Mouse (Mus musculus): Measurements from ENCODE around the gene Tbx4. TPM values are rescaled to one million over a fixed set of nuclear protein-coding genes. Genes with fewer than 3 reads are reported as not detected.

The Tbx4 gene
- polyA plus RNA-seq, 1 experiment from 2014 or later: 0.05 TPM

DNA sequence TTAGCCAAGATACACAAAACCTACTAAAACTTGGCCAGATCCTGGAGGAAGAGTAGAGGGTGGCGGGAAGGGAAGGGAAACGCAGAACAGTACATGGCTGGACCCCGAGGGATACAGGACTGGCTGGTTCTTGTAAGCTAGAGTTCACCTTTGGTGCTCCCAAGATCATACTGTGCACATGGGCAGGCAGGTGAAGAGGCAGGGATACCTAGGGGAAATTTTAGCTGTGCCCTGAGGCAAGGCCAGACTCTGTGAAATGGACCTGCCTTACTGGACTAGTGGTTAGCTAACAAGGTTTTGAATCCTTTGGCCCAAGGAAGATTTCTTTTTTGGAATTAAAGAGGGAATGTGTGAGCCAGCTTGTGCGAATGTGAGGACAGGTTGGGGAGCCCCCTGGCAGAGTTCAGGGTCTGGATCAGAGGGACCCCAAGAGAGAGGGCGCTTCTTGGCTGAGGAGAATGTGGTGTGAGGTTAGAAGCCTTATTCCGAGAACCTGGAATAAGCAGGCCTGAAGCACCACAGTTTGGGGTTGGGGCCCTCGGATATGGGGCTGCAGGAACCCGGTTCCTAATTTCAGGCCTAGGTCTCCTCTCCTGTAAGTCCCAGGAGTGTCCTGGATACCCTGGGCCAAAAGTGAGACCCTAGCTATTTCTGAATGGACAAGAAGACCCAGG, 3.0 kb downstream of the Tbx4 start:
- Histone ChIP-seq H3K27ac (replicated peaks) (no peak overlapping the region), H3K4me2 (replicated peaks; ENCODE audit: low read depth) (no peak overlapping the region), H3K36me3 (ENCODE audit: control insufficient read depth, insufficient read depth, low read length) (no peaks in the 10 kb centered on the region), H3K4me1 (replicated peaks; ENCODE audit: control insufficient read depth, insufficient read depth) (no peaks in the 10 kb centered on the region), H3K9ac (ENCODE audit: low read length) (no peak overlapping the region), H3K4me3 (ENCODE audit: low read depth, low read length) (0 out of 2 replicates have a peak overlapping the region, but pooled peaks have one; percentile 4), H3K9me3 (ENCODE audit: control insufficient read depth, low read length) (no peaks in the 10 kb centered on the region), H3K27me3 (ENCODE audit: control insufficient read depth, insufficient read depth, low read length) (peaks cover 55% of the 10 kb centered on the region)
- DNase-seq (ENCODE audit: low spot score) (no peak), ATAC-seq (ENCODE audit: low FRiP score, low TSS enrichment) (no peak)
- TF ChIP-seq EP300 (optimal IDR thresholded peaks at IDR 0.05): no peak
- no peak for TF ChIP-seq CTCF (IDR thresholded peaks at IDR 0.05; ENCODE audit: low read depth)
- 62% methylated on average over 8 of the region's 8 CpGs for WGBS

DNA sequence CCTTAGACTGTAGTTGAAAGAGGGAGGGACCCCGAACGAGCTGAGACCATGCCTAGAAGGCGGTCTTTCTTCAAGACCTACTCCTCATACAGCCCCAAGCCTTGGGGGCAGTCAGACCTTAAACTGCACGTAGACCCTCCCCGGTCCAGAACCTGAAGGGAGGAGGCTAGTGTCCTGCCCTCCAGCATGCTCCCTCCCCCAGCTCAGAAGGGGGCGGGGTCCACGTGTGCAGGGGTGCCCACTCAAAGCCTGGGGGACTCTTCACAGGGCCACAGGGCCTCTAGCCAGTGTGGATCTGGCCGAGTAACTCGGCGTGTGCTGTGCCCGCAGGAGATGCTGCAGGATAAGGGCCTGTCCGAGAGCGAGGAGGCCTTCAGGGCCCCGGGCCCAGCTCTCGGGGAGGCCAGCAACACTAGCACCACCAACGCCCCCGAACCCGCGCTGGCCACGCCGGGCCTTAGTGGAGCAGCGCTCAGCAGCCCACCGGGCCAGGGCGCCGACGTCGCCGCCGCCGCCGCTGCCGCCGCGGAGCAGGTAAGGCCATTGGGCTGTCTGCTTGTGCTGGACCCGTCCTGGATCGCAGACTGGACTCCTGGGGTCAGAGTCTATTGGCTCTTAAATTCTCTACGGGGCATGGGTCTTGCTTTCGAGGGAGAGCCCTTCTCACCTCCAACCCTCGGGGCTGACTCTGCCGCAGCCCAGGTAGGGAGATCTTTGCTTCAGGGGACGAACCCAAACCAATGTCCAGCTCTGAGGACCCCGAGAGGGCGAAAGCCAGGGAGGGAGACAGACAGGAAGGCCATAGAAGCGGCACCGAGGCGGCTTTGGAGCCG, 3.7 kb downstream of the Tbx4 start:
- Histone ChIP-seq H3K4me3 (ENCODE audit: low read depth, low read length) (no peak overlapping the region), H3K27me3 (ENCODE audit: control insufficient read depth, insufficient read depth, low read length) (peaks cover 51% of the 10 kb centered on the region), H3K9me3 (ENCODE audit: control insufficient read depth, low read length) (no peaks in the 10 kb centered on the region), H3K36me3 (ENCODE audit: control insufficient read depth, insufficient read depth, low read length) (no peaks in the 10 kb centered on the region), H3K27ac (replicated peaks) (no peak overlapping the region), H3K4me1 (replicated peaks; ENCODE audit: control insufficient read depth, insufficient read depth) (peaks cover 1% of the 10 kb centered on the region; the same call in 1 of the 2 replicates), H3K4me2 (replicated peaks; ENCODE audit: low read depth) (no peak overlapping the region), H3K9ac (ENCODE audit: low read length) (no peak overlapping the region)
- DNase-seq (ENCODE audit: low spot score) (no peak), ATAC-seq (ENCODE audit: low FRiP score, low TSS enrichment) (0 out of 2 replicates have a peak, but pooled peaks have one; percentile 20)
- TF ChIP-seq EP300 (optimal IDR thresholded peaks at IDR 0.05) (no peak), CTCF (IDR thresholded peaks at IDR 0.05; ENCODE audit: low read depth) (no peak)
- 17% methylated on average over 45 of the region's 47 CpGs for WGBS

DNA sequence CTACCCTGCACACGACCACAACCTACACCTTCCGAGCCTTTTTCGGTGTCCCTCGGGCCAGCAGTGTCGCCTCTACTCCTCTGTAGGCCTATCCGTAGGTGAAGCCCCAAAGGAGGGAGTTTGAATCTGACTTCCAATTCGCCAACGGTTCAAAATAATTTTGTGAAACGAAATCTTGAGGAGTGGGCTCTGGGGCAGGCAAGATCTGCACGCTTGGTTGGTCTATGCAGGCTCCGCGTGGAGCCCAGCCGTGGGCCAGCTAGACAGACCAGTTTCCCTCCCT, 4.3 kb downstream of the Tbx4 start:
- Histone ChIP-seq H3K9me3 (ENCODE audit: control insufficient read depth, low read length) (no peaks in the 10 kb centered on the region), H3K9ac (ENCODE audit: low read length) (no peak overlapping the region), H3K27me3 (ENCODE audit: control insufficient read depth, insufficient read depth, low read length) (peaks cover 49% of the 10 kb centered on the region), H3K4me1 (replicated peaks; ENCODE audit: control insufficient read depth, insufficient read depth) (peaks cover 4% of the 10 kb centered on the region; the same call in 1 of the 2 replicates), H3K36me3 (ENCODE audit: control insufficient read depth, insufficient read depth, low read length) (no peaks in the 10 kb centered on the region), H3K27ac (replicated peaks) (no peak overlapping the region), H3K4me3 (ENCODE audit: low read depth, low read length) (no peak overlapping the region), H3K4me2 (replicated peaks; ENCODE audit: low read depth) (no peak overlapping the region)
- ATAC-seq (ENCODE audit: low FRiP score, low TSS enrichment): no peak
- WGBS: 16% methylated on average over 13 of the region's 13 CpGs
- DNase-seq (ENCODE audit: low spot score): no peak
- TF ChIP-seq CTCF (IDR thresholded peaks at IDR 0.05; ENCODE audit: low read depth) (no peak), EP300 (optimal IDR thresholded peaks at IDR 0.05) (no peak)

DNA sequence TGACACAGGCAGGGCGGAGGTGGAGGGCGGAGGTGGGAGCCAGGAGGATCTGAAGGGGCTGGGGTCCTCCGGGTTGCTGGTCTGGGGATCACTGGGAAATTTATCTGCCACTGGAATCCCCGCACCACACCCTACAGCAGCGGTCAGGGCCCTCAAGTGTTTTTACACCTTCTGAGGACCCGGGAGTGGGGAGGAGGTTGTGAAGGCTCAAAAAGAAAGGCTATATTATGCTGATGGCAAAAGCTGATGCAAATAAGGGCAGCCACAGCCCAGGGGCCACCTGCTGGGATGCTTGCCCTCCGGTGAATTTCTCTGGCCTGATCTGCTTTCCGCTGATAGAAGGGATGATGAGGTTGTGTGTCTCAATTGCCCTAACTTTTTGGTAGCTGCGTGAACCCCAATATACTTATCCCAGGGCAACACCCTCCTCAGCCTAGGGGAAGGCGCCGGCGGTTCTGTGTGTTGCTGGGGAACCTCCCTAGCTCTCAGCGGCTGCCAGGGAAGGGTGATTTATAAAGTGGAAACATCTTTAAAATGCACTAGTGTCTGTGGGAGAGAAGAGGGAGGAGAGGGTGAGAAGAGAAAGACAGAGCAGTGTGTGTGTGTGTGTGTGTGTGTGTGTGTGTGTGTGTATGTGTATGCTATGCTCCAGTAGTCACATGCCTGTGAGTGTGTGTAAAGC, 4.9 kb downstream of the Tbx4 start:
- DNase-seq (ENCODE audit: low spot score) (no peak), ATAC-seq (ENCODE audit: low FRiP score, low TSS enrichment) (no peak)
- Histone ChIP-seq H3K9me3 (ENCODE audit: control insufficient read depth, low read length) (no peaks in the 10 kb centered on the region), H3K36me3 (ENCODE audit: control insufficient read depth, insufficient read depth, low read length) (no peaks in the 10 kb centered on the region), H3K27ac (replicated peaks) (no peak overlapping the region), H3K4me3 (ENCODE audit: low read depth, low read length) (no peak overlapping the region), H3K9ac (ENCODE audit: low read length) (no peak overlapping the region), H3K4me2 (replicated peaks; ENCODE audit: low read depth) (no peak overlapping the region), H3K27me3 (ENCODE audit: control insufficient read depth, insufficient read depth, low read length) (peaks cover 43% of the 10 kb centered on the region), H3K4me1 (replicated peaks; ENCODE audit: control insufficient read depth, insufficient read depth) (peaks cover 4% of the 10 kb centered on the region; the same call in 1 of the 2 replicates)
- WGBS: 12% methylated on average over 11 of the region's 13 CpGs
- no peak for TF ChIP-seq CTCF (IDR thresholded peaks at IDR 0.05; ENCODE audit: low read depth)
- TF ChIP-seq EP300 (optimal IDR thresholded peaks at IDR 0.05): no peak

DNA sequence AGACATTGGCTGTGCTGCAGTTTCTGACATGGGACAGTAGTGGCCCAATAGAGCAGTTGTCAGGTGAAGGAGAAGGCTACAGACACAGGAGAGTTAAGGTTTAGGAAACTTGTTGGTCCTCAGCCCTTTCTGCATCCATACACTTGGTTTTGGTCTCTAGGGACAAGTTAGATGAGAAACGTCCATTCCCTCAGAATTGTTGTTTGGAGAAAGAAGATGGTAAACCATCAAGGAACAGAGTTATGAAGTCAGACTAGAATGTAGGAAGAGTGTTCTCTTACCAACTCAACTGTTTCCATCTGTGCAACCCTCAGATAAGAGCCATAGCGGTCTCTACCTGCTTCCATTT, 5.4 kb downstream of the Tbx4 start:
- WGBS: 23% methylated on average over 2 of the region's 2 CpGs
- Histone ChIP-seq H3K4me2 (replicated peaks; ENCODE audit: low read depth) (no peak overlapping the region), H3K27ac (replicated peaks) (no peak overlapping the region), H3K9me3 (ENCODE audit: control insufficient read depth, low read length) (no peaks in the 10 kb centered on the region), H3K9ac (ENCODE audit: low read length) (no peak overlapping the region), H3K36me3 (ENCODE audit: control insufficient read depth, insufficient read depth, low read length) (no peaks in the 10 kb centered on the region), H3K4me3 (ENCODE audit: low read depth, low read length) (no peak overlapping the region), H3K27me3 (ENCODE audit: control insufficient read depth, insufficient read depth, low read length) (peaks cover 38% of the 10 kb centered on the region), H3K4me1 (replicated peaks; ENCODE audit: control insufficient read depth, insufficient read depth) (peaks cover 4% of the 10 kb centered on the region; the same call in 1 of the 2 replicates)
- ATAC-seq (ENCODE audit: low FRiP score, low TSS enrichment): no peak
- no peak for DNase-seq (ENCODE audit: low spot score)
- TF ChIP-seq EP300 (optimal IDR thresholded peaks at IDR 0.05) (no peak), CTCF (IDR thresholded peaks at IDR 0.05; ENCODE audit: low read depth) (no peak)
